11 mouse cellular contexts compared by ENCODE assay signal in the genomic region with DNA sequence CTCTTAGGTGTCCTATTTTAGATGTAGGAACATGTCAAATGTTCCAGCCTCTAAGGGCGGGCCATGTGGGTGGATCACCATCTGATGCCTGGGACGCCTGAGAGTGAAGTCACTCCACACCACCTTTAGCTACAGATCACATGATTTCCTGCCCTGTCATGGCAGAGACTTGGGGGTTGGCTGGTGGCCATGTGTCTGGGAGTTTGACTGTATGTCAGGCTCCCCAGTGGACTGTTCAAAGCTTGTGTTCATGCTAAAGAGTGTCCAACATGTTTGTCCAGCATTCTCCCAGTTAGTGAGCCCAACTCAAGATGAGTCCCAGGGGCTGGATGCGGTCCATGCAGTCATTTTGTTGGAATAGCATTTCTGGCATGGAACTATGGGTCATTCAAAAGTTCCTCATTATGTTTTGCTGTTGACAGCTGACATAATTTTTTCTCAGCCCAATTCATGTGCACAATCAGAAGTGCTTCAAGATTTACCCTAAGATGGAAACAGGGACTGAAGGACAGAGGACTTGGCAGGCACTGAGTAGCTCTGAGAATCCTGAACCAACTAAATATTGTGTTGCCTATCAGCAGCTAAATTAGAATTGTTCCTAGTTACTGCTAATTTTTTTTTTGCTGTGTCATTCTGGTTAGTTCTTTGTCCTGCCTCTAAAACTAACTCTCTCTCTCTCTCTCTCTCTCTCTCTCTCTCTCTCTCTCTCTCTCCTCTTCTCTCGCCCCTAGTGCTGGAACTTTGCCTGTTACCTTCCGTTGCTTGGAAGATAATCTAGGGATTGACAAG.
DNase-seq lines count a peak whose midpoint lies in the region; ATAC-seq and TF ChIP-seq lines count a peak whose summit lies in the region.
"Had no signal": no experiment of that assay in that cellular context is flagged by ENCODE, and none has a peak within 500 bp of the region (broad histone marks: within the 10 kb centered on the region; RNA-seq: fewer than 3 reads in every experiment).

No protein-coding gene starts in this region.

- peaks cover 26% of the 10 kb centered on the region for H3K4me1 ChIP-seq in bone marrow macrophage, adult 2 months (ENCODE audit: control insufficient read depth, insufficient read depth, low read length)
- H3K4me1 ChIP-seq: stomach, embryonic 15.5 days had no signal

- H3K4me3 ChIP-seq in layer of hippocampus, adult 2 months: no peak overlapping the region
- H3K4me3 ChIP-seq in bone marrow macrophage, adult 2 months (ENCODE audit: insufficient read depth, low read length): no peak overlapping the region
- H3K4me3 ChIP-seq: myocyte; stomach, embryonic 15.5 days had no signal

- DNase-seq in cerebellum, postnatal 10 days: peak; percentile 48 to 51
- DNase-seq in cerebellum, adult 9-10 months: no peak
- DNase-seq in layer of hippocampus, adult 2 months (ENCODE audit: low spot score in 2 of 2): no peak
- DNase-seq in layer of hippocampus, postnatal 10 days (ENCODE audit: low spot score in 2 of 2): no peak
- no peak for DNase-seq in testis, postnatal 14 days (ENCODE audit: low spot score)

- TF ChIP-seq CTCF in layer of hippocampus, adult 2 months (conservative IDR thresholded peaks at IDR 0.05): no peak
- no peak for TF ChIP-seq CTCF in bone marrow macrophage, adult 2 months (IDR thresholded peaks at IDR 0.05; ENCODE audit: low read depth, low read length)

- ATAC-seq in hematopoietic stem cell, adult 5-6 weeks (replicated peaks in 1 of 2; ENCODE audit: insufficient read depth in 1 of 2, low FRiP score in 2 of 2, low TSS enrichment in 1 of 2, low read depth in 1 of 2, poor library complexity in 2 of 2, severe bottlenecking in 2 of 2): peak; percentile 84 to 90
- no peak for ATAC-seq in activated CD4-positive, CD25-positive, alpha-beta regulatory T cell, adult 4 months
- ATAC-seq: intestine, embryonic 16.5 days had no signal

- TF ChIP-seq POLR2A in bone marrow macrophage, adult 2 months (IDR thresholded peaks at IDR 0.05; ENCODE audit: borderline replicate concordance, low read depth, low read length): no peak

- H3K27ac ChIP-seq in layer of hippocampus, adult 2 months: peak overlapping the region; percentile 56
- peak overlapping the region; percentile 76 for H3K27ac ChIP-seq in bone marrow macrophage, adult 2 months (ENCODE audit: insufficient read depth, low read depth, low read length)
- H3K27ac ChIP-seq: stomach, embryonic 15.5 days had no signal

Comparison
In these comparisons a context has a peak if more than half of its experiments do, and no peak if none do; other contexts are left out.
1. DNase-seq: peak in cerebellum, postnatal 10 days (2 of 2); none in cerebellum, adult 9-10 months (single experiment), layer of hippocampus, adult 2 months (0 of 2), layer of hippocampus, postnatal 10 days (0 of 2) and testis, postnatal 14 days (single experiment).